Mouse (Mus musculus) left cerebral cortex, adult 2 months (tissue): Measurements from ENCODE around the gene Il16. TPM values are rescaled to one million over a fixed set of nuclear protein-coding genes. Genes with fewer than 3 reads are reported as not detected.

Source experiments
- DNase-seq, 2 experiments: peaks; one replicate each; pipeline ENCODE4 v3.0.0; 2021 to 2022; ENCODE audit warnings: low spot score in 2 of 2, mixed read lengths in 1 of 2; ENCODE audit errors: extremely low spot score in 1 of 2
- H3K27ac ChIP-seq: fragments of 200-600 bp; 2 replicates; pipeline ENCODE4 v1.8.1; 2022
- H3K4me3 ChIP-seq: fragments of 200-600 bp; 2 replicates; pipeline ENCODE4 v1.8.1; 2022
- CTCF ChIP-seq: fragments of 200-600 bp; IDR thresholded peaks from 2 replicates; pipeline ENCODE4 v1.8.1; 2022; ENCODE audit warnings: antibody characterized with exemption, mild to moderate bottlenecking, moderate library complexity
- intact Hi-C: fragments of 180-260 bp; cut with DNase I; formaldehyde crosslinking; loops from one replicate; pipeline ENCODE4 v1.15.1; 2025
- total RNA-seq, 2 experiments: library from RNA; stranded (reverse); gene quantifications; 2 replicates each; pipeline ENCODE4 v1.2.3; 2021

The Il16 gene
- total RNA-seq, 2 experiments from 2014 or later, result 2.2 to 2.4 TPM

- H3K4me3 ChIP-seq, result no peak overlapping the region
- intact Hi-C loops, result no loop called here
- DNase-seq, result no peak
- H3K27ac ChIP-seq, result no peak overlapping the region
- no peak for TF ChIP-seq CTCF
Observed at GRCm38 (mm10) chr7:83653605-83654051, 91.9 kb downstream of the Il16 start.

GRCm38 (mm10) chr7:83652498-83652897 is 93.0 kb downstream of the Il16 start:
- intact Hi-C loops, result no loop called here
- DNase-seq, result no peak
- TF ChIP-seq CTCF, result no peak; the same call in 1 of the 2 replicates
- Histone ChIP-seq H3K4me3 (no peak overlapping the region), H3K27ac (no peak overlapping the region)

- TF ChIP-seq CTCF, result no peak
- Histone ChIP-seq H3K4me3 (no peak overlapping the region), H3K27ac (no peak overlapping the region)
- intact Hi-C loops, result no loop called here
- no peak for DNase-seq
Observed at GRCm38 (mm10) chr7:83650638-83651037, 94.9 kb downstream of the Il16 start.

- intact Hi-C loops, result no loop called here
- Histone ChIP-seq H3K4me3 (no peak overlapping the region), H3K27ac (no peak overlapping the region)
- DNase-seq, result no peak
- no peak; the same call in 1 of the 2 replicates for TF ChIP-seq CTCF
Observed at GRCm38 (mm10) chr7:83648807-83649206, 96.7 kb downstream of the Il16 start.

GRCm38 (mm10) chr7:83645476-83645875 is 100.0 kb downstream of the Il16 start:
- no peak overlapping the region for H3K4me3 ChIP-seq
- intact Hi-C loops, result no loop called here
- no peak for DNase-seq
- H3K27ac ChIP-seq, result no peak overlapping the region
- TF ChIP-seq CTCF, result no peak

- intact Hi-C loops, result no loop called here
- DNase-seq, result no peak
- TF ChIP-seq CTCF, result no peak
- no peak overlapping the region for H3K27ac ChIP-seq
- no peak overlapping the region for H3K4me3 ChIP-seq
Observed at GRCm38 (mm10) chr7:83644761-83645160, 100.8 kb downstream of the Il16 start.

- intact Hi-C loops, result no loop called here
- DNase-seq, result no peak
- no peak overlapping the region for H3K4me3 ChIP-seq
- no peak for TF ChIP-seq CTCF
- no peak overlapping the region for H3K27ac ChIP-seq
Observed at GRCm38 (mm10) chr7:83643581-83643980, 101.9 kb downstream of the Il16 start.

GRCm38 (mm10) chr7:83641163-83641562 is 104.4 kb downstream of the Il16 start:
- intact Hi-C loops, result no loop called here
- DNase-seq, result no peak
- no peak for TF ChIP-seq CTCF
- H3K4me3 ChIP-seq, result no peak overlapping the region
- no peak overlapping the region for H3K27ac ChIP-seq

- TF ChIP-seq CTCF, result no peak
- intact Hi-C loops, result no loop called here
- DNase-seq, result no peak
- H3K27ac ChIP-seq, result no peak overlapping the region
- no peak overlapping the region for H3K4me3 ChIP-seq
Observed at GRCm38 (mm10) chr7:83640581-83640980, 104.9 kb downstream of the Il16 start.

GRCm38 (mm10) chr7:83639084-83639483 is 106.4 kb downstream of the Il16 start:
- DNase-seq, result no peak

GRCm38 (mm10) chr7:83637781-83638583 is 107.5 kb downstream of the Il16 start:
- TF ChIP-seq CTCF, result no peak
- H3K27ac ChIP-seq, result no peak overlapping the region
- intact Hi-C loops, result no loop called here

More at GRCm38 (mm10) chr7:83639084-83639483, 106.4 kb downstream of the Il16 start:
- Histone ChIP-seq H3K4me3 (no peak overlapping the region), H3K27ac (no peak overlapping the region)
- intact Hi-C loops, result no loop called here
- TF ChIP-seq CTCF, result no peak

GRCm38 (mm10) chr7:83636425-83636824 is 109.1 kb downstream of the Il16 start:
- DNase-seq, result no peak
- intact Hi-C loops, result no loop called here
- Histone ChIP-seq H3K4me3 (no peak overlapping the region), H3K27ac (no peak overlapping the region)
- no peak for TF ChIP-seq CTCF

More at GRCm38 (mm10) chr7:83637781-83638583, 107.5 kb downstream of the Il16 start:
- no peak for DNase-seq
- H3K4me3 ChIP-seq, result no peak overlapping the region

GRCm38 (mm10) chr7:83635726-83636125 is 109.8 kb downstream of the Il16 start:
- no peak for TF ChIP-seq CTCF

More at GRCm38 (mm10) chr7:83635726-83636125, 109.8 kb downstream of the Il16 start:
- intact Hi-C loops, result no loop called here
- Histone ChIP-seq H3K27ac (no peak overlapping the region), H3K4me3 (no peak overlapping the region)
- DNase-seq, result no peak
